Mouse (Mus musculus): ENCODE results near the gene Rasip1.
"Not testable (repeated sequence)": the region's sequence is repeated elsewhere in the genome, so short reads cannot be mapped to it uniquely, and the experiment has no call there.

The Rasip1 gene

DNA sequence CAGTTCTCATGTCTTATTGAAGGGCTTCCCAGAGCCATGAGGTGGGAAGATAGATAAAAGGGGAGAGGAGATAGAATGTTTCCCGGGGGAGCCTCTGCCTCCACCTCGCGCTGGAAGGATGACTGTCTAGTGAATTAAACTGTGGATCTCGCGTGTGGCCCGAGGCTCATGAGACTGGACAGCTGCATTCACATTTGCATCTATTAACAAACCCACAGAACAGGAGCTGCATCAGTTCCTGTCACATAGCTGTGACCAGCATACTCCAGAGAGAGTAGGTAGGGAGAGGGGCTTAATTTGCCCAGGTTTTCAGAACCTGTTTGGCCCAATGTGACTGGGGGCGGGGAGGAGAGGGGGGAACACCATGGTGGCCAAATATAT is 18.3 kb downstream of the Rasip1 start:
- DNase-seq: no peak

DNA sequence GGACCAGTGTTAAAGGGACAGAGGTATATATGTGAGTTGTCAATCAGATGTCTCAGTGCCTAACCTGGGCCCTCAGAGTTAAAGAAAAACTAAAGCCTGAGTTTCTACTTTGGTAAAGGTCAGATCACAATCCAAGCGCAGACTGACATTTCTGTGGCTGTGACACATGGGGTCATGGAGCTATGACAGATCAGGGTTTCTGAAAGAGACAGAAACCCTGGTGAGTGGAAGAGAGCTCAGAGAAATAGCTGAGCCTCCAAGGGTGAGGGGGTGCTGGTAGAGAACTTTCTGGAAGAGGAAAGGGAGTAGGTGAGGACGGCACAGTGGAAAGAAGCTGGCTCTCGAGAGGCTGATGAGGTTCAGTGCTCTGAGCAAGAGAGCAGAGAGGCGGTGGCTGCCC is 19.4 kb downstream of the Rasip1 start:
- no peak for DNase-seq

DNA sequence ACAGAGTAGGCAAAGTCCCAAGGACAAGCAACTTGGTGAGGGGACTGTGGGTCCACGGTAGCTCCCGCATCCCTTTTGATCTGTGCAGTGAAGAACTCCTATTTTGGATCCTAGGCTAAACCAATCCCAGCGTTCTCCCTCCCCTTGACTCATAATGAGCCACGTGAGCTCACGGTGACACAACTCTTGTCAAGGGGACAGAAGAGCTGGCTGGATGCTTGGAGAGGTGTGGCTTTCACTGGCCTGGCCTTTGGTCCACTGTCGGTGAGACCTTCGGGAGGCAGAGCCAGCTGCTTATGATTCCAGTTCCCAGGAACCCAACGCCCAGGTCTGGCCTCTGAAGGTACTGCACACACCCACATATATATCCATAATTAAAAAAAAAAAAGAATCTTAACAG is 22.1 kb downstream of the Rasip1 start:
- no peak for DNase-seq

DNA sequence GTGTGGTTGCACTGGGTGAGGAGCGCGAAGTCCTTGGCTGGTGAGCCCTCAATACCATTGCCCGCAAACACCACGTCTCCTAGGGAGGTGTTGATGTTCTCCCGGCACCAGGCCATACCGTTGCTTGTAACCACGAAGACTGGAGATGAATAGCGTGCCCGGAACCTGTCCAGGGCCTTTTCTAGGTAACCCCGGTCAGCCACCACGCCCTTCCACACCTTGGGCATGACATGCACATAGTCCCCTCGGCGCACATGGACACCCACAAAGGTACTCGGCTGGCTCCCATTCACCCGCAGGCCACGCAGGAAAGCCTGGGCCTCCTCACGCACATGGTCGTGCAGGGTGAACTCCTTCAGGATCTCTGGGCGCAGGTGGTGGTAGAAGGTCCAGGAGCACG is 23.2 kb downstream of the Rasip1 start:
- not testable (repeated sequence) for DNase-seq

DNA sequence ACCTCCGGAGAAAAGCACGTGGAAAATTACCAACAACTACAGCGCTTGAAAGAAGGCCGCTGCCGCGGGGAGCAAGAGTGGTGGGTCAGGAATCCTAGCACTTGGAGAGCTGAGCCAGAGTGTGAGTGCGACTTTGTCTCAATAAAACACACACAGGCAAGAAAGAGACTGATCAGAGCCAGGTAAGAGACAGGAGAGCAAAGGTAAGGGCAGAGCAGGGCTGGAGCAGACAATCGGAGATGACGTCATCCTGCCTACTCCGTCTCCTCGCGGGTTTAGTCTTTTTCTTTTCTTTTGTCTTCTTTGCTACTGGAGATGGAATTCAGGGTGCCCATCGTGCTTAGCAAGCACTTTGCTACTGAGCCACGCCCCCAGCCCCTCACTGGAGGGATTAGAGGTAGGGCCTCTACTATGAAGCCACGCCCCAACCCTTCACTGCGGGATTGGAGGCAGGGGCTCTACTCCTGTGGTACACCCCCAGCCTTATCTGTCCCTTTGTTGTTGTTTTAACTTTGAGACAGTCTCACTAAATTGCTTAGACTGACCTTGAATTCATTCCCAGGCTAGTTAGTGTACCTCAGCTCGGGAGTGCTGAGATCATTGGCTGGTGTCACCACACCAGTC is 27.2 kb downstream of the Rasip1 start:
- DNase-seq: no peak

DNA sequence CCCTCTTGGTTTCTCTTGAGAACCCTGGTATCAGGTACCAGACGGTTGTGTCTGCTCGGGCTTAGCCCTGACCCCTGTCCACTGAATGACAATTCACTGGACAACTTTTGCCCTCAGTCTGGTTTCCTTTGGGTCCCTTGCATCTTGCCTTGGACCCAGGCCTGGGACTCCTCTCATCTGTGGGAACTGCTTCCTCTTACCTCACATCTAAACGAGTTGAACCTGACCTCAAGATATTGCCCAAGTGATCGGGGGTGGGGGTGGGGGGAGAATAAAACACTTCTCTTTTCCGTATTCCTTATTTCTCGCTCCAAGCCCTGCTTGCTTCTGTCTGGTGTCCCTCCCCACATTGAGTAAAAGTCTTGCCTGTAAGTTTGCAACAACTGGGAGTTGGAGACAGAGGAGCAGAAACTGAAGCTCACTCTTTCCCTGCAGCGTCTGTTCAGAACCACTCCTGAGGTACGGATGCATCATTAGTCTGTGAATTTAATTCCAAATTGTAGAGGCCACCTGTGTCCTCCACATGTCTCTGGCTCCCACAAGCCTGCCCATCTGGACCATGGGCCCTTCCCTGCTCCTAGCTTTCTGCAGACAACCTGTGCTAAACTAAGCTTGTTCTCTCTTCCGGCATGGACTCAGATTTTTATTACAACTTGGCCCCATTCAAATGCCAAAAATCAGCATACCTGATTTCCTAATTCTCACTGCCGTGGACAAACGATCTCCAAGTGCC is 33.6 kb downstream of the Rasip1 start:
- DNase-seq: no peak

DNA sequence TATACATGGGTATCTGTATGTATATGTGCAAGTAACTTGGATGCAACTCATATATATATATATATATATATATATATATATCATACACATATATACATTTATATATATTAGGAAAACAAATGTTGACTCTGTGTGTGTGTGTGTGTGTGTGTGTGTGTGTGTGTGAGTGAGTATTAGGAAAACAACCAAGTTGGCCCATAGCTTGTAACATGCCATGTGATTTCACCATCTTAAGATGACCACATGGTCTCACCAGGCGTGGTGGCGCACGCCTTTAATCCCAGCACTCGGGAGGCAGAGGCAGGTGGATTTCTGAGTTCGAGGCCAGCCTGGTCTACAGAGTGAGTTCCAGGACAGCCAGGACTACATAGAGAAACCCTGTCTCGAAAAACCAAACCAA is 34.4 kb downstream of the Rasip1 start:
- not testable (repeated sequence) for DNase-seq

DNA sequence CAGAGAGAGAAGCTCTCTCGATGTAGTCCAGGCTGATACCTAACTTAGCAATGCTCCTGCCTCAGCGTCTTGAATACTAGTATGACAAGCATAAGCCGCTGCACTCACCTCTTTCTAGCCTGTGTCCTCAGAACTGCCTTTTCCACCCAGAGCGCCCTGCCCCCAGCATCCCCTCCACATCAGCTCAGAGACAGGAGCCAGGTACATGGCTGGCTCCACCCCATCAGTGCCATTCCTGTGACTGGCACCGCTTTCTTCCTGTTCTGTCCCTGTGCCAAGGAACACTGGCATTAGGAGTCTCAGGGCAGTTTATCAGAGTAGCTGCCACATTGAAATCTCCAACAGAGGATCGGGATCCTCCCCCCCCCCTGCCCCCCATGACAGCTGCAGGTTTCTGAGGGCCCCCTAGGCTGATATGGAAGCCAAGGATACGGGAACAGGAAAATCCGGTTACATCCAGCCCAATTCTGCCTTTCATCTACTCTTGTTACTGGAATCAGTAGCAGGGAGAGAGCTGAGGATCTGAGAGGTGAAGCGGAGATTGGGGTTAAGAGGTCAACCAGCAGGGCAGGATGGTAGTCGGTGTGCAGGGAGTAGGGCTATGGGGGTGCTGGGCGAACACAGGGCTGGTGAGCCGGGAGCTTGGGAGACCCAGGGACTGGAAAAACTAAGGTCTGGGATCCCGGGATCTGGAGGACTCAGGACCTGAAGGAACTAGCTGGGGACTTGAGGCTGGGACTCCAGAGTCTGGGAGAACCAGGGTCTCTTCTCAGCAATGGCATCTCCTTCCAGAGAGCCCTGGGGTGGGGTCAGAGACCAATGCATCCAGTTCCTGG is 38.2 kb downstream of the Rasip1 start:
- DNase-seq: no peak

DNA sequence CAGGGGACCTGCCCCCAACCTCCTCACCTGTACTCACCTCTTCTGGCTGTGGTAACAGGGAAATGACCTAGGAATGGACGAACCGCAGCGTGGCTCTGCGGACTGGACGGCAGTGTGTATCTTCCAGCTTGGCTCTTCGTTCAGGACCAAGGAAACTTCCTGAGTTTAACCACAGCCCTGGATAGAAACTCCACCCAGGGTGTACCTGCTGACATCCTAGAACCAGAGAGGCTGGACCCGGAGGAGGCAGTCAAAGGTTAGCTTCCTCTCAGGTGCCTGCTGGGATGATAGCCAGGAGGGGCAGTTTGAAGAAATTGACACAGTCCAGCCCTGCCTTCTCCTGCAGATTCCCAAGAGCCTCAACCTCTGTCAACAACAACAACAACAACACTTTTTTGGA is 38.9 kb downstream of the Rasip1 start, which contains the start of gene Fut2:
TSS of gene Fut2 (minus strand) at position 234 of the 400 bp plus-strand sequence.
- no peak for DNase-seq

DNA sequence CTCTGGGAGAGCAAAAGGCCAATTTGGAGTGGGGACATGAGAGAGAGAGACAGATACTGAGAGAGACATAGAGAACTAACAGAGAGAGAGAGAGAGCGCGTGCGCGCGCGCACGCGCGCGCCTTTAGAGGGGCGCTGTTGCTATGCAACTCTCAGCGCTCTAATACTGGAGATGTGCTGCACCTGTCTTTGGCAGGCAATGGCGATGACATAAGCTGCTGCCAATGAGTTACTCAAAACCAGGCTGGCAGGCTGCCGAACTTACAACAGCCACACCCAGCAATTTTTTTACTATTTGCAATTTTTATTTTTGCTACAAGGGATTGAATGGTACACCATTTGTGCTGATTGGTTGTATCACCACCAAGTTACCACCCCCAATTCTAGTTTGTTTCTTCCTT is 40.5 kb downstream of the Rasip1 start:
- DNase-seq: no peak

DNA sequence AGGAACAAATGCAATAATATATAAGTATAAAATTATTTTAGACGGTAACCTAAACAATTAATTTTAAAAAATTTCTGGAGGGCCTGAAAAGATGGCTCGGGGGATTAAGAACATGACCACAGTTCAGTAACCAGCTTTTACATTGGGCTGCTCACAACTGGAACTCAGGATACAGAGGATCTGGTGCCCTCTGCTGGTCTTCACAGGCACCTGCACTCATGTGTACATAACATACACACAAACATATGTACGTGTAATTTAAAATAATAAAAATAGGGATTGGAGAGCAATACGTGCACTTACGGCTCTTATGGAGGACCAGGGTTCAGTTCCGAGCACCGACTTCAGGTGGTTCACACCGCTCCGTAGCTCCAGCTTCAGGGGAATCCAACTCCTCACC is 41.6 kb downstream of the Rasip1 start:
- DNase-seq: no peak

DNA sequence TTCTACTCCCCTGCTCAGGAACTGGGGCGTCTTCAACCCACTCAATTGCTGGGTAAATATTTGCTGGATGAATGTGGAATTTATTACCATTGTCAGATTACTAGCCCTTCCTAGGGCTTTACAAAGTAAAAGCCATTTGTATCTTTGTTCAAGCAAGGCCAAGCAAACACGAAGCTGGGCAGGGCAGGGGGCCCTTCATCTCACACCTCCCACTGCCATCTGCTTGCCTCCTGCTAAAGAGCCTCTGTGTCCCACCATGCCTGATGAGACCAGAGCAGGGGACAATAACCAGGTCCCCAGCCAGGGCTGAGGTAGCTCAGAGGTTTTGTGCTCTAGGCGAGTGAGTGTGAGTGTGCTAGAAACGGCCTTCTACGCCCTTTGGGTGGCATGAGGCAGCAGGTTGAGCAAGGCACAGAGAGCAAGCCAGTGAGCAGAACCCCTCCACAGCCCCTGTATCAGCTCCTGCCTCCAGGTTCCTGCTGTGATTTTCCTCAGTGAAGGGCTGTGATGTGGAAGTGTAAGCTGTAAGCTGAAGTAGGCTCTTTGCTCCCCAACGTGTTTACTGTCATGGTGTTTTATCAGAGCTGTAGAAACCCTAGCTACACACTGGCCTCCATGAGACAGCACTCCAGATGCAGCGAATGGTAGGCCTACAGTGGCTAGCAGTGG is 50.5 kb downstream of the Rasip1 start:
- DNase-seq: no peak

DNA sequence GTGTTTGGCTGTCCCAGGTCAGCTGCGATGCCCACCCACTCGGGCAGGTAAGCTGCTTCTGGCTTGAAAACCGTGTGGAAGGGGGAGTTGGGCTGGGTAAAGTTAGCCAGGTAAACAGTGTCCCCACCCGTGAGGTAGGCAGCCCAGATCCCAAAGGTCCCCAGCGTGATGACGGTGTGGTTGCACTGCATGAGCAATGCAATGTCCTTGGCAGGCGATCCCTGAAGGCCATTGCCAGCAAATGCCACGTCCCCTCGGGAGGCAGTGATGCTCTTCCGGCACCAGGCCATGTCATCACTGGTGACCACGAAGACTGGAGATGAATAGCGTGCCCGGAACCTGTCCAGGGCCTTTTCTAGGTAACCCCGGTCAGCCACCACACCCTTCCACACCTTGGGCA is 51.2 kb downstream of the Rasip1 start:
- no peak for DNase-seq

DNA sequence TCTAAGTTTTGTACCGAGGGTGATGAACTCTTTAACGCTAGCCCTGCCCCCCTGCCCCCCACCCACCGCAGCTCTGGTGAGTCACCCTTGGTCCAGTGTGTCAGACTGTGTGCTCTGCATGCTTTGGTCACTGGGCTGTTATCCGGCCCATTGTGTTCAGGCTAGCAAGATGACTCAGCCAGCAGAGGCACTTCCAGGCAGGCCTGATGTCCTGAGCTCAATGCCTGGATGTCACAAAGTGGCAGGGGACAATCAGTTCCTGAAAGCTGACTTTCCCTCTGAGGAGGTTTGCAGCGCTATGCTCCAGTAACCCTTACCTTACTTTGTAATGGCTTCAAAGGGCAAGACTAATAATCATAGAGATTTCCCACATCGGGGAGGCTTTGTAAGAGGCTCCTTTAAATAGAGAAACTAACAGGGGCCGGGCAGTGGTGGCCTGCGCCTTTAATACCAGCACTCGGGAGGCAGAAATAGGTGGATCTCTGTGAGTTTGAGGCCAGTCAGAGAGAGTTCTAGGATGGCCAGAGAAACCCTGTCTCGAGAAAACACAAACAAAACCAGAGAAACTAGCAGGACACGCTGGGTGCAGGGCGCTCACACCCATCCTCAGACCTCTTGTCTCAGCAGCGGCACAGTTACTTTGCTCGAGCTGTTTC is 52.8 kb downstream of the Rasip1 start:
- DNase-seq: no peak

DNA sequence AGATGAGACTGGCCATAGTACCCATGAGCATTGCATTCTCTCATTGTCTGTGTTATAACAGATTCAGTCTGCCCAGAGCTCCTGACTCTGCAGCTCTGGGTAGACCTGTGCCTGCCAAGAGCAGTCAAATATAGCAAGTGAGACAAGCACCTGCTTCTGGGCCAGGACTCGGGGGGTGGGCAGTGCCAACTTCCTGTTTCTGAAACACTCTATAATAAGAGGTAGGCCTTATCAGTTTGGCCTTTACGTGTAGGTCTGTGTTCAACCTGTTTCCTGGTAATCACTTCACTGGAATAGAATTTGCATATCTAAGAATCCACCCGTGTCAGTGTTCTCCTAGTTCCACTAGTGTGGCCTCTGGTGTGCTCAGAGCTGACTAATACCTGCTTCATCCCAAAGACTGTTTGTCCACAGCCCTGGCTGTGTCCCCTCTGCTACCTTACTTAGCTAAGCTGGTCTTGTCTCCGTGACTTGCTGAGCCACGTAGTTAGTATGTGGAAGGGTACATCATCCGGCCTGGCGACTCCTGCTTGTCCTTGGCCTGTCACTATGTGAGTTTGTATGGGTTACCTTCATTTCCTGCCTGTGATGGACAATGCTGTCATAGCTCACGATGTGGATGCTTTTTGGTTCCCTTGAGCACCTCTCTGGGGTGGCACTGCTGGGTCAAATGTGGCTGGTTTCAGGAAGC is 53.9 kb downstream of the Rasip1 start:
- peak; percentile 63 for DNase-seq

DNA sequence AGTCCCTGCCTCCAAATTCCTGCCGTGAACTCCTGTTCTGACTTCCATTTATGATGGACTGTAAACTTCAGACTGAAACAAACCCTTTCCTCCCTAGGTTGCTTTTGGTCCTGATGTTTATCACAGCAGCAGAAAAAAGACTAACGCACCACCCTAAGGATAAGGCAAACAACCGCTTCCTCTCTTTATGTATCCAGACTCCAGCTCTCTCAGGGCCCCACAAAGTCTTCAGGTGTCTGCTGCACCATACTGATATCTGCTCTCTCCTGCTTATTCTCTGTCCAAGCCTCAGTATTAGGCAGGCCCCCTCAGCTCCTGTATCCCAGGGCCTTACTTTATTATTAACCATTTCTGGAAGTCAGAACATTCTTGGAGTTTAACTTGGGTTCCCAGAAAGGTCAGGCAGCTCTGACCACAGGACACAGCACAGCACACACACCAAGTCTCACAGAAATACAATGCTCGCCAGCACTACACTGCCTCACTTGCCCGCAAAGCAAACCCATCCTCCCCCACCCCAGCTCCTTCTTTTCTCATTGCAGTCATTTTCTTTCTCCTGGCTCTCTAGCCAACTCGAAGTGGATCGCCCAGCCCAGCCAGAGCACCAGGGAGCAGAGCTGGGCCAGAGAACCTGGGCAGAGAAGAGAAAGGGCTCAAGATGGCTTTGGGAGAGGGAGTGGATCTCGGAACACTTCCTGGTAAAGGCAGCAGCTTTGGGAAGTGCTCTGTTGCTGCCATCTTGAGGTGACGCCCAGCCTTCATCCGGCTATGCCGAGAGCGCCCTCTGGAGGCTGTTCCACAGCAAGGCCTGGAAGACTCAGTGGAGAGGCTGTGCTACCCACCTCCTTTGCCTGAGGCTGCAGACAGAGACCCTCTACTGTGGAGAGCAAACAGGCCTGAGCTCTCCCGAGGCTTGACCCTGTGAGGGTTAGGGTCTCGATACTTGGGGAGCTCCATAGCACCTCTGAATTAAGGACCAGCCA is 55.1 kb downstream of the Rasip1 start:
- peak; percentile 85 for DNase-seq

DNA sequence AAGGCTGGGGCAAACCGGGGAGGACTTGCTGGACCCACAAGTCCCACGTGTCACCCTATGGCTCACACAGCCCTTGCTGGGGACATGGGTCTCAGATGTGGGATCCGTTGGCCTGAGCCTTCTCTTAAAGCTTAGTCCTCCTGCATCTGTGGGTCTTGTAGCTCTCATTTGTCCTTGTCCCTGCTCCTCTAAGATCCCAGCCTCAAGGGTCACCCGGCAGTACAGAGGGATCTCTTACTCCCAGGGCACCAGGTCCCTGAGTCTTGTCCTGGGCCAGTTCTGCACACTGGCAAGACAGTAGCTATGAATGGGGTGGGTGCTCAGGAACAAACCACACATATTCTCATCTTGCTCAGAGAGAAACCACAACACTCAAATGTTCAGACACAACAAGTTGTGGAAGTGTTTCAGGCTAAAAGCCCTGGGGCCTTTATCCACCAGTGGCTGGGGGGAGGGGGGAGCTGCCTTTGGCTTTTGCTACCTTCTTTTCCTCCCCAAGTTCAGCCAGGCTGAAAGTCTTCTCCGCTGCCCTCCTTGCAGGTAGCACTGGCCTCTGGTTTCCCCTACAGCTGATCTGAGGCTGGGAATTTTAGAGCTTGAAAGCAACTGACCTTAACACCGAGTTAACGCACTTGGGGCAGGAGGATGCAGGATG is 56.2 kb downstream of the Rasip1 start, which contains the start of gene Ntn5:
TSS of gene Ntn5 (plus strand) at position 627 of the 655 bp plus-strand sequence.
- no peak for DNase-seq

DNA sequence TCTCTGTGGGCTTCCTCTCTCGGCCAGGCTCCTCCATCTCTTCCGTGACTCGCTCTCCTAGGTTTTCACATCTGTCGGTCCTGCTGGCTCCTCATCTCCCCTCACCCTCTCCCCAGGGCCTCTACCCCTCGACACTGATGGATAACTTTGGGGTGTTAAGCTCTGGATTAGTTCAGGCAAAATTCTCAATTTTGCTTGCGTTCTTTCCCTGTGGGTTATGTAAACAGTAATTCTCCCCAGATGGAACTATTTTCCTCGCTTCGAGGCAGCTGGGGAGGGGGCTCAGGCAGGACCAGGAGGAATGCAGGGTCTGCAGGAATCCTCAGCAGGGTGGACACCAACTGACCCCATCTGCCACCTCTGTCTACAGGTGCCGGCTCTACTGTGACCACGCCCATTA is 58.5 kb downstream of the Rasip1 start:
- DNase-seq: no peak

DNA sequence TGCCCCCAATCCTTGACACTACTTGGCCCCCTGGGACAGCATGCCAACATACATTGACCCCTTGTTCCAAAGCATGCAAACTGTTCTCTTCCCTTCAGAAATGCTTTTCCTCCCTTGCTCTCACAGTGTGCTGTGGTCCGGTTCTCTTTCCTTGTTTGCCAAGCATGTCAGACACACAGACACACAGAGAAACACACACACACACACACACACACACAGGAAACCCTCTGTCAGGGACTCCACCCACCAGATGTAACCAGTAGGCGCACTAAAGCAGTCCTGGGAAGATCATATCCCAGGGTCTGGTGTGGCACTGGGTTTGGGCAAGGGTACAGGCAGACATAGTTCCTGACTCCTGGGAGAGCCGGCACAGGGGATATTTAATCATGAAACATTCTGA is 59.6 kb downstream of the Rasip1 start:
- no peak for DNase-seq
